Mouse (Mus musculus) forebrain, postnatal 0 days (tissue): Measurements from ENCODE around the gene Btbd2. TPM values are rescaled to one million over a fixed set of nuclear protein-coding genes. Genes with fewer than 3 reads are reported as not detected.
A peak's percentile ranks its signal among the peaks of the same experiment; 100 is the strongest.

ENCODE experiments used
- ATAC-seq: fragments of 200-750 bp; cut with Nextera tagmentation; 2 replicates; pipeline ENCODE4 v1.8.0; 2017; ENCODE audit warnings: mild to moderate bottlenecking, moderate library complexity
- DNase-seq: peaks from one replicate; pipeline ENCODE4 v3.0.0-alpha.2; 2015
- H3K27ac ChIP-seq: fragments of 300-500 bp; sonication (generic); 2 replicates; pipeline ENCODE4 v1.5.1; 2014; ENCODE audit warnings: low read depth, mild to moderate bottlenecking, antibody characterized with exemption, low read length, moderate library complexity, mixed read lengths
- H3K27me3 ChIP-seq: fragments of 300-500 bp; sonication (generic); 2 replicates; pipeline ENCODE4 v1.6.1; 2014; ENCODE audit warnings: mild to moderate bottlenecking, low read length, mixed read lengths; ENCODE audit not compliant: insufficient read depth
- H3K36me3 ChIP-seq: fragments of 300-500 bp; sonication (generic); 2 replicates; pipeline ENCODE4 v1.6.1; 2014; ENCODE audit warnings: mild to moderate bottlenecking, moderate library complexity; ENCODE audit not compliant: insufficient read depth
- H3K4me1 ChIP-seq: fragments of 300-500 bp; sonication (generic); 2 replicates; pipeline ENCODE4 v1.6.1; 2014; ENCODE audit warnings: antibody characterized with exemption; ENCODE audit not compliant: insufficient read depth
- H3K4me2 ChIP-seq: fragments of 300-500 bp; sonication (generic); 2 replicates; pipeline ENCODE4 v1.6.1; 2014; ENCODE audit warnings: low read depth, mild to moderate bottlenecking, moderate library complexity
- H3K4me3 ChIP-seq: fragments of 300-500 bp; sonication (generic); 2 replicates; pipeline ENCODE4 v1.5.1; 2014; ENCODE audit warnings: low read depth, low read length, mixed read lengths
- H3K9ac ChIP-seq: fragments of 300-500 bp; sonication (generic); 2 replicates; pipeline ENCODE4 v1.6.1; 2014; ENCODE audit warnings: mild to moderate bottlenecking
- H3K9me3 ChIP-seq: fragments of 300-500 bp; sonication (generic); 2 replicates; pipeline ENCODE4 v1.6.1; 2016; ENCODE audit warnings: low read length
- CTCF ChIP-seq: sonication (generic); IDR thresholded peaks from 2 replicates; pipeline ENCODE4 v1.5.1; 2016; ENCODE audit warnings: antibody characterized with exemption, control low read depth, low read depth
- WGBS: fragments of 180-500 bp; shearing (Covaris S2); extraction: QIAGEN DNeasy Blood & Tissue Kit; methylation state at CpG from one replicate; pipeline ENCODE4 v1.1.7; 2014; 5-methylcytosine and 5-hydroxymethylcytosine counted together
- polyA plus RNA-seq: library from polyadenylated mRNA; unstranded; fragments of >200 nt; fragmentation: Nextera tagmentation; extraction: Ambion mirVana; gene quantifications from 2 replicates; pipeline ENCODE4 v1.2.1, GENCODE M21; 2015
- total RNA-seq: library from RNA; depleted of rRNA; stranded (reverse); fragments of >200 nt; gene quantifications from 2 replicates; pipeline ENCODE4 v1.2.3, GENCODE M21; 2014

The Btbd2 gene
- total and polyA plus RNA-seq, 2 experiments from 2014 or later: 77.6 to 131 TPM

DNA sequence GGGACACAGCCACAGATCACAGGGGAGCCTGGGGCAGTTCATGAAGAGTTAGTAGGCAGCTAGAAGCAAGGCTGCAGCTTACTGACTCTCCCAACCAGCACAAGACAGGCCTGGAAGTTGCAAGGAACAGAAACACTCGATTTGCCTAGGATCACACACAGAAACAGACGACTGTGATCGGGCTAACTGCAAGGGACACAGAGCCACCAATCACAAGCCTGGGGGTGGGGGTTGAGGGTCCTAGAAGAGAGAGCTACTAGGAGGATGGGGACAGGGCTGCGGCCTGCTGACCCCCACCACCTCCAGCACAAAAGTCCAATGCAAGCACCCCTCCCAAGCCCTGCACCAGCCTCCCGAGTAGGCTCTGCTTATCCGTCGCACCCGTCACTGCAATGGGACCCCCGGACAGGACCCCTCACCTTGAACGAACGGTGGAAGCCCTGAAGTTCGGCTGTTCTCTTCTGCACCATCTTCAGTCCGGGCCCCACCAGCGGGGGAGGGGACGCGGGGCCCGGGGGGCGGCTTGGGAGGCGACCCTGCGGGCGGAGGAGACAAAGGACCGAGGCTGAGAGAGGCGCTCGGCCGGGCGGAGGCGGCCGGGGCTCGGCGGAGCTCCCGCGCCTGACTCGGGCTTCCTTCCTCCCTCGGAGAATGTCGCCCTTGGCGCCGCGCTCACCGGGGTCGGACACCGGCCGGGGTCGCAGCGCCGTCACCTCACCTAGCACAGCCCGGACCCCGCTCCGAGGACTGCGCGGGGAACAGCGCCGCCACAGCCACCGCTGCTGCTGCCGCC is 18.7 kb upstream of the Btbd2 start:
- ATAC-seq (peak; percentile 0), DNase-seq (peak; percentile 54)
- no peaks in the 10 kb centered on the region for H3K27me3 ChIP-seq
- peak; percentile 23; the same call in 1 of the 2 replicates for TF ChIP-seq CTCF
- peak overlapping the region; percentile 88 for H3K4me3 ChIP-seq
- peak overlapping the region; percentile 94 for H3K9ac ChIP-seq
- H3K9me3 ChIP-seq: no peaks in the 10 kb centered on the region
- peaks cover 10% of the 10 kb centered on the region for H3K36me3 ChIP-seq
- H3K4me1 ChIP-seq: peaks cover 35% of the 10 kb centered on the region
- peak overlapping the region; percentile 88 for H3K27ac ChIP-seq
- 2% methylated on average over 51 of the region's 54 CpGs for WGBS
- H3K4me2 ChIP-seq: peak overlapping the region; percentile 72

DNA sequence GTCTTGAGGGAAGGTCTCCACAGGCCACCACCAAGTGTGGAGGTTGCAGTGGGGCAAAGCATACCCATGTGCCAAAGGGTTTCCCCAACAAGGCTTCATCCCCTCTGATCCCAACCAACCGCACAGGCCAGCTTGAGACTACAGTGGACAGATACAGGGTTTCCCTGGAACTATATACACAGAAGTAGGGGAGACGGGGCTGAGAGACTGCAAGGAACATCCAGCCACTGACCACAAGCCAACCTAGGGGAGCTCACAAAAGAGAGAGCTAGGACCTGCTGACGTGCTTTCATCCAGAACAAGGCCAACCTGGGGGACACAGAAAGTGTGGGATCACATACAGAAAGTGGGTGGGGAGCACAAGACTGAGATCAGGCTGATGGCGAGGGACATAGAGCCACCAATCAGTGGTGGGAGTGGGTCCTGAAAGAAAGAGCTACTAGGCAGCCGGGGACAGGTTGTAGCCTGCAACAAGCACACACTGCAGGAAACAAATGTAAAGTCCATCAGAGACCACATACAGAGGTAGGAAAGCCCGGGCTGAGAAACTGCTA is 18.1 kb upstream of the Btbd2 start:
- Histone ChIP-seq H3K4me3 (peak overlapping the region; percentile 88), H3K4me2 (peak overlapping the region; percentile 72), H3K27me3 (no peaks in the 10 kb centered on the region), H3K27ac (peak overlapping the region; percentile 88), H3K36me3 (peaks cover 17% of the 10 kb centered on the region), H3K9me3 (no peaks in the 10 kb centered on the region), H3K9ac (peak overlapping the region; percentile 94), H3K4me1 (peaks cover 35% of the 10 kb centered on the region)
- no peak for ATAC-seq
- DNase-seq: no peak
- 13% methylated on average over 6 of the region's 6 CpGs for WGBS
- TF ChIP-seq CTCF: no peak

DNA sequence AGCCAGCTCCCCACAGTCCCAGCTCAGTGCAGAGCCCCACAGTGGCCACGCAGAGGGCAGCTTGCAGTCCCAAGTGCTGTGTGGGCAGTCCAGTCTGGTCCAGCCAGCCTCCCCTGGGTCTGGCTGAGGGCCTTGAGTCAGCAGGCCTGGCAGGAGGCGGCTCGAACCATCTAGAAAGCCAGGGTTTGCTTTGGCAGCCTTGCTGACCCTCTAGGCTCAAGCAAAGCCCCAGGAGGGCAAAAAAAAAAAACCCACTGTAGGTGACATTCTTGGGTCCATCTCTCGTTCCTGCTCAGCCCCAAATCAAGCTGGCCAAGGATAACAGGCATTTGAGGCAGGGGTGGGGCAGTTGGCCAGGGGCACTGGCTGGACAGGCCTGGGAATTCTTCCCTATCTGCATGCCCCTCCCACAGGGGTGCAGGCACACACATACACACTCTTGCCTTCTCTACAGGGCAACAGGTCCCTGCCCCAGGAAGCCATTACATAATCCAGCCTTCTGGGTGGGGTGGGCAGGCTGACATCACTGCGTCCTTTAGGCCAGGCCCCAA is 17.4 kb upstream of the Btbd2 start:
- peaks cover 24% of the 10 kb centered on the region for H3K36me3 ChIP-seq
- H3K4me3 ChIP-seq: peak overlapping the region; percentile 88
- ATAC-seq: no peak
- H3K4me1 ChIP-seq: peaks cover 34% of the 10 kb centered on the region
- peak overlapping the region; percentile 94 for H3K9ac ChIP-seq
- no peak for DNase-seq
- H3K4me2 ChIP-seq: peak overlapping the region; percentile 72
- no peaks in the 10 kb centered on the region for H3K9me3 ChIP-seq
- WGBS: 55% methylated on average over 5 of the region's 5 CpGs
- H3K27me3 ChIP-seq: no peaks in the 10 kb centered on the region
- no peak overlapping the region for H3K27ac ChIP-seq
- no peak for TF ChIP-seq CTCF

DNA sequence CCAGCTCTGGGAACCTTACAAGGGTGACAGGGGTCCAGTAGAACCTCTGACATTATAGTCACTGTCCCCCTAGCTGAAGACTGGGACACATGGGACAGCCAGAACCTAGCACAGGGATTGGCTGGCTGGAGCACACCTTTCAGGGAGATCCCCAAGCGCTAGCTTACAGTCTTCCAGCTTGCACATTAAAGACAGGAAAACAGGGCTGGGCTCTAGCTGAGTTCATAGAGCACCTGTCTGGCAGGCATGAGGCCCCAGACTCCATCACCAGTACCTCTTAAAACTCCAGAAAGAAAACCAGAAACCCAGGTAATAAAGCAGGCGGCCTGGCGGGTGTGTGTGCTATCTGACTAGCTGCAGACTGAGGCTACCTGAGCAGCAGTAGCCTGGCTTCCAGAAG is 16.8 kb upstream of the Btbd2 start:
- H3K4me1 ChIP-seq: peaks cover 30% of the 10 kb centered on the region
- 88% methylated on average over 3 of the region's 3 CpGs for WGBS

DNA sequence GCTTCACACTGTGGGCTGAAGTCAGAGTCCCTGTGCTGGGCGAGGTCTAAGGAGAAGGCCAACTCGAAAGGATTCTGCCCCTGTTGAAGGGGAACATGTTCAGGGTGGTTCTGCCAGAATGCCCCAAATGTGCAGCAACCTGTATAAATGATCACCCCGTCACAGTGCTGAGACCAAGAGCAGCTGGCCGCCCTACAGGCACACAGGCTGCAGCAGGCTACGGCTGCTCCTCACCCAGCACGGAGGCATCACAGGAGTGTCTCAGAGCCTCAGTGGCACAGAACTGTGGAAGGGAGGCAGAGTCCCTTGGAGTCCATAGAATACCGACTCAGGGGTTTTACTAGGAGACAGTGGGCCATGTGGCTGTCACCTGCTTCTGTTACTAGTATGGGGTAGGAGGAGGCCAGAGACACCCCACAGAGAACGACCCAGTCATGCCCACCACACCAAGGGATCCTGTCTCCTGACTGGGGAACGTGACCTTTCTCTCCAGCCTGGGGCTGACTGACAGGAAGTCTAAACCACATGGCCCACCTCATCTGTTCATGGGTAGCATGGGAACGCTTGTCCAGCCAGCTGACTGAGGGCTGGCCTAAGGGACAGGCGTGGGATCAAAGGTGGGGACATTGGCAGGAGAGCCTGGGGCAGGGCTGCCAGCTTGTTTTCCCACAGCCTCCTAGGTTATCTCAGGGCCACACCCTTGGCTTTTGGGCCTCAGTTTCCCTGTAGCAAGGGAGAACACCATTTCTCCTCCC is 15.2 kb upstream of the Btbd2 start:
- Histone ChIP-seq H3K4me2 (no peak overlapping the region), H3K27ac (no peak overlapping the region), H3K9ac (no peak overlapping the region), H3K4me1 (peaks cover 16% of the 10 kb centered on the region), H3K9me3 (no peaks in the 10 kb centered on the region), H3K27me3 (no peaks in the 10 kb centered on the region), H3K4me3 (no peak overlapping the region), H3K36me3 (peaks cover 45% of the 10 kb centered on the region)
- TF ChIP-seq CTCF: no peak
- no peak for ATAC-seq
- DNase-seq: no peak
- WGBS: 90% methylated on average over 11 of the region's 11 CpGs

More for the DNA sequence above, 16.8 kb upstream of the Btbd2 start:
- Histone ChIP-seq H3K27me3 (no peaks in the 10 kb centered on the region), H3K36me3 (peaks cover 29% of the 10 kb centered on the region), H3K4me2 (peak overlapping the region; percentile 72), H3K9ac (peak overlapping the region; percentile 94; the same call in 1 of the 2 replicates), H3K27ac (no peak overlapping the region), H3K9me3 (no peaks in the 10 kb centered on the region), H3K4me3 (no peak overlapping the region; the same call in 1 of the 2 replicates)
- no peak for ATAC-seq
- TF ChIP-seq CTCF: no peak
- DNase-seq: no peak

DNA sequence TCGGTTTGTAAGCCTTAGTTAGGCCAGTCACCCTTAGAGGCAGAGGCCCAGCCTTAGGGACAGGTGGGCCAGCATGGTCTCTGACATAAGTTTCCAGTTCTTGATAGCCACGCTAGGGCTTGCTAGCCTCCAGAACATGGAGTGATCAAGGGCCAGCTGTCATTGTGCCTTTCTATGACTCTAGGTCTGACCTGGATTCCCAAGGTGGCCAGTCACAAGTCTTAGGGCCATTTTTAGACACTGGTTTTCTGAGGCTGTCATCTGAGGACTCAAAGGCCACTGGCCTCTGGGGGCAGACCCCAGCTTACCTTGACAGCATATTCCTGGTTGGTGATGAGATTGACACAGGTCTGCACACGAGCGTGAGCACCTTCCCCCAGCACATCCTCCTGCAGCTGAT is 14.4 kb upstream of the Btbd2 start:
- DNase-seq (no peak), ATAC-seq (no peak)
- Histone ChIP-seq H3K27me3 (no peaks in the 10 kb centered on the region), H3K4me1 (peaks cover 15% of the 10 kb centered on the region), H3K9ac (no peak overlapping the region), H3K4me2 (no peak overlapping the region), H3K36me3 (peaks cover 54% of the 10 kb centered on the region), H3K9me3 (no peaks in the 10 kb centered on the region), H3K27ac (no peak overlapping the region), H3K4me3 (no peak overlapping the region)
- no peak for TF ChIP-seq CTCF
- 96% methylated on average over 4 of the region's 4 CpGs for WGBS
